Mouse (Mus musculus): ENCODE results near the gene Gab2.

The Gab2 gene

GRCm38 (mm10) chr7:97081242-97081958 lies at the start of gene Gab2:
Gene Gab2, plus strand, starts transcription at chr7:97081586.
- peak; percentile 60 for DNase-seq (ENCODE audit: low read depth)

DNA sequence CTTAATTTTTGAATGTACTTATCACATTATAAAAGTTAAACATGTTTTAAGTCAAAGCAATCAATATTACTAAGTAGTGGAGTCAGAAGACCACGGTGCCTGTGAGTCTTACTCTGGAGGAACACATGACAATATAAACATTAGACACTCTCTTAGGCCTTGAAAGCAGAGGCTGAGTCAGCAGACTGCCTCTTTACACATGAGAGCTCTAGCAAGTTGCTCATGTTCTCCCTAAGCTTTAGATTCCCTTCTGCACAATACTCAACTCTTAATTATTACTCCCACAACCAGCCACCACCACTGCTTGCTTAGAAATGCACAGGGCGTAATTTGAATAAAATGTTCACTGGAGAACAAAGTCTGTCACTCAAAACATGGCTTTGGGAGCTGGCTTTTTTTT lies 49.0 kb upstream of the Gab2 start:
- no peak for DNase-seq (ENCODE audit: low read depth)

- DNase-seq (ENCODE audit: low read depth): no peak
These were observed 41.7 kb upstream of the Gab2 start for GRCm38 (mm10) chr7:97039641-97040040.

DNA sequence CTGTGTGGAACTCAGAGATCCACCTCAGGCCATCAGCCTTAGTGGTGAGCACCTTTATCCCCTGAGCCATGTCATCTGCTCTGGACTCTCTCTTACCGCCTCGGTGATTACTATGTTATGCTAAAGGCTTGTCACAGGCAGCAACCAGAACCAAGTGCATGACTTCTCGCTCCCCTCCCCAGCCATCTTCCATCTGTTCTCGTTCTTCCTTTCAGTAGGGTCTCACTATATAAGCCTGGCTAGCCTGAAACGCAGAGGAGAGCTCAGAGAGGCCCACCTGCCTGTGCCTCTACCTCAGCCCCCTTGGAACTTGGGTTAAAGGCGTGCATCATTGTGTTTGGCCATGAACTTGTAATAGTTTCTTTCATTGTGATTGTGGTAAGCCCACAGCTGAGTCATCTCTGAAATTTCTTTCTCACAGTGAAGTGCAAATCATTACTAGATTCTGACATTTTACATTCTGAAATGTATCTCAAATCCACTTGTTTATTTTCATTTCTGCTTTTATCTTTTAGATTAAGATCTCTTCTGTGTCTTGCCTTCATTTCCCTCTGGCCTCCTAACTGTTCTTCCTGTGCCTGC lies 39.4 kb upstream of the Gab2 start:
- DNase-seq (ENCODE audit: low read depth): peak; percentile 60

DNA sequence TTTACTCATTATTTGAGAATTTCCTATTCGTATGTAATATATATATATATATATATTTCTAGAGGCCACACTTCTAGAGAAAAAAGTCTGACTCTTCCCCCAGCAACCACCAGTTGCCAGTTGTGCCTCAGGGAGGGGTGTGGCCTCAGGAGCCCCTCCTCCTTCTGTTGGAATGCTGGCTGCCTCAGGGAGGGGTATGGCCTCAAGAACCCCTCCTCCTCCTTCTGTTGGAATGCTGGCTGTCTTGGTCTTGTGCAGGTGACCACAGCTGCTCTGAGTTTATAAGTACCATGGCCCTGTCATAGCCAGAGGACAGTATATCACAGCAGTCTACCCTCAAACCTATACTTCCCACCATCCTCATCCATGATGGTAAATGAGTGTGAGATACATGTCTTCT lies 38.4 kb upstream of the Gab2 start:
- DNase-seq (ENCODE audit: low read depth): no peak

DNA sequence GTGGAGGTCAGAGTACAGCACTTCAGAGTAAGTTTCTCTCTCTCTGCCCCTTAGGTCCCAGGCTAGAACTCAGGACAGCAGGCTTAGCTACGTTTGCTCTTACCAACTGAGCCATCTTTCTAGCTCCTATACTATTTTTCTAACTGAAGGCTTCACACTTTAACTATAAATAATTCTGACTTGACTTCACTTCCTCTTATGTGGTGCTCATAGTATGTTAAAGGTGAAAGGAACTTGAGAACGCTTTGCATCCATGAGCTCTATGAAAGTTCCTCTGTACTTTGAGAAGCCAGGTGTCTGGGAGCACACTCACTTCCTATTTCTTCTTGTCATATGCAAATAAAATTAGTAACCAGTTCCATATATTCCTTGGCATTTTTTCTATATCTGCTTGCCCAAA lies 20.4 kb upstream of the Gab2 start:
- no peak for DNase-seq (ENCODE audit: low read depth)

- no peak for DNase-seq (ENCODE audit: low read depth)
These were observed 9.9 kb upstream of the Gab2 start for GRCm38 (mm10) chr7:97071512-97071911.

- no peak for DNase-seq (ENCODE audit: low read depth)
These were observed 9.3 kb upstream of the Gab2 start for GRCm38 (mm10) chr7:97072061-97072460.

GRCm38 (mm10) chr7:97074974-97075373 lies 6.4 kb upstream of the Gab2 start:
- DNase-seq (ENCODE audit: low read depth): no peak

- no peak for DNase-seq (ENCODE audit: low read depth)
These were observed 4.4 kb upstream of the Gab2 start for GRCm38 (mm10) chr7:97076977-97077376.

DNA sequence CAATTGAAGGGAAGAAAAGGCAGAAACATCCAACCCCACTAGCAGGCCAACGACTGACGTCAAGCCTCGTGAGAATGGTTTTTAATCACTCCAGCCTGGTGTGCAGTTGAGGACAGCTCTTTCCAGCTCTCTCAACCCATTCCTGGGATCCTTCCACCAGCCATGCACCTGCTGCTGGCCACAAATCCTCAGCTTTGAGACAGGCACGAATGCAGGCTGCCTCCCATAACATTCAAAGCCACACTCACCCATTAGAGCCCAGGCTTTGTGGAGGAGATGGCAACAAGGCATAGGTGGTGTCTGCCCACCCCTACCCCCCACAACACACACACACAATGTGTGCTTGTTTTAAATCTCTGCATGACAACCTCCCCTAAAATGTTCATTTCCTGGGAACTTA lies 2.7 kb upstream of the Gab2 start:
- no peak for DNase-seq (ENCODE audit: low read depth)

- peak; percentile 49 for DNase-seq (ENCODE audit: low read depth)
These were observed 2.2 kb upstream of the Gab2 start for GRCm38 (mm10) chr7:97079145-97079544.

DNA sequence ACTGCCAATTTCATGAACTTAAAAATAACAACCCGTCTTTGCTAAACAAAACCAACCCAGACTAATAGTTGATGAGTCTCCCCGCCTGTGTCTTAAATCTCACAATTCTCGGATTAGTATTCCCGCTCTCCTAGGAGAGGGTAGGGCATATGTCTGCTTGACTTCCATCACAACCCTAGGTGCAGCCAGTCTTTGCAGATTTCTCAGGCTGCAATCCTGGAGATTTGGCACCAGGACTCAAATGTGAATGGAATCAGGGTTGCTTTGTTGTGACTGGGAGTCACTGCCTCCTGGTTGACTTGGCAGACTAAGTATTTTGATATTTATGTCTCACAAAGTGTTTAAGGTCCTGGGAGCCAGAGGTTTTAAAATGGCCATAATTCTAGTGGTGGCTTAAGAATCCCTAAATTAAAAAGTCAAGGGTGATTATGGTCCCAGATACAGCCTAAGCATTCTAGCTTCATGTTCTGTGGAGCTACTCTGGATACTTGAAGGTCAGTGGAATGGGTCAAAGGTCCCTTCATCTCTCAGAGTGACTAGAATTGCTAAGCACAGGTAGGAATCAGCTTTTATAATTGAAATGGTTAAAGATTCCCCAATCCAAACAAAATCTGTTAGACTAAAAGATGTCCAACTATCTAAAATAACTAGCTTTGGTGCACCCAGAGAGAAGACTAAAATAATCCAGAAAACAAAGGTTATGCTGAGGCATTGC lies 1.6 kb upstream of the Gab2 start:
- no peak for DNase-seq (ENCODE audit: low read depth)

DNA sequence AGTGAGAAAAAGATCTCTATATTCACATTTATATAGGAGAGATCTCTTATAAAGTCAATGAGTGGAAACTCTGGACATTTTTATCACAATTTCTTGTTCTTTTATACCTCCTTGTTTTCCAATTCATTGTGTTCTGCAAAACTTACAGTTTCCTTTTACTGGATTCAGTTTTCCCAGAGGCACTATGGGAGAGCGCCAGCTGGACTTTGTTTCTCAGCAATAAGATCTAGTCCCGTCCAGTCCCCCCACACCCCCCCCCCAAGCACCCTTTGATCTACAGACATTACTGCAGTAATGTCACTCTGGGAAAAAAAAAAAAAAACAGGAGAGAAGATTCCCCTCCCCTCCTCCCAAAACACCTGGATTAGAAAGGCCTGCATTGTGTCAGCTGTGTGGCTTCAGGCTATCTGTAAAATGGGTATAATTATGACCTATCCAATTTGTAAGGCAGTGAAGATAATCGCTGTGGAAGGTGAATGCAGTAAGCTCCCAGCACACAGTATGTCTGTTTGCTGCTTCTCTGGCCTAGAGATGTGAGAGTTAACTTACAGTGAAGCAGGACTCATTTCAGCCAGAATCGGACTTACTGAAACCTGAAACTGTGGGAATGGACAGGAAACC lies 655 bp upstream of the Gab2 start:
- DNase-seq (ENCODE audit: low read depth): no peak

GRCm38 (mm10) chr7:97081959-97082218 lies 503 bp downstream of the Gab2 start:
- no peak for DNase-seq (ENCODE audit: low read depth)

DNA sequence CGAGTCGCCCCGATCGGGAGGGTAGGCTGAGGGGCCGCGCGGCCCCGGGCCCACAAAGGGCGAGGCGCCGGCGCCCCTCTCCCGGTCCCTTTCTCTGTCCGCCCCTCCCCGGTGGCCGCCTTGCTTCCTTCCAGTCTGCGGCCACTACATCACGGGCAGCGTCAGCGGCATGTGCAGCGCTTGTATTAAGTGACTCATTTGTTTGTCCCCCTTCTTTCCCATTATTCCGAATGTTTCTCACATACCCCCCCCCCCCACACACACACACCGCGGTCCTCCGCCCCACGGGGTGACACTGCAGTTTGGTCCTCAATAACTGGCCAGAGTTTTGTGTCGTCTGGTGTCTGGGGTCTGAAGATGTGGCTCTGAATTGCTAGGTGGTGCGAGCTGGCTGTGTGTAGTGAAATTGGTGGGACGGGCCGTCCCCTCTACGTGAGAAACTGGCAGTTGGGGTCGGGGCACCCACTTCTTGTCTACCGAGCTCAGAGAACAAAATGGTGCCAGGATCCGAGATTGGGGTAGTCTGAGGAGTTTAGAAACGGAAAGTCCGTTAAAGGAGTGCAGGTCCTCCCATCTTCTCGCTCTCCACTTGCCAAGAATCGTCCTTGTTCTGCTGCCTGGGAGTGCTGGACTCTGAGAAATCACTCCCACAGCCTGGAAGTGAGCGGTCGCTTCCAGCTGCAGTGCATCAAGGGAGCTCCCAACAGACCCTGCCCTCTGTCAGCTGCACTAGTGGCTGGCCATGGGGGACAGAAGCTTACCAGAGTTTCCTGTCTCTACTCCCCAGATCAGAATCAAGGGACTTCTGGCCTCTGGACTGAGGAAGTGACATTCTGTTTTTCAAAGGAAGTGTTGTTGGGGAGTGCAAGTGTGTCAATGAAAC lies 1.1 kb downstream of the Gab2 start:
- peak; percentile 37 for DNase-seq (ENCODE audit: low read depth)

GRCm38 (mm10) chr7:97083579-97083978 lies 2.2 kb downstream of the Gab2 start:
- DNase-seq (ENCODE audit: low read depth): no peak

DNA sequence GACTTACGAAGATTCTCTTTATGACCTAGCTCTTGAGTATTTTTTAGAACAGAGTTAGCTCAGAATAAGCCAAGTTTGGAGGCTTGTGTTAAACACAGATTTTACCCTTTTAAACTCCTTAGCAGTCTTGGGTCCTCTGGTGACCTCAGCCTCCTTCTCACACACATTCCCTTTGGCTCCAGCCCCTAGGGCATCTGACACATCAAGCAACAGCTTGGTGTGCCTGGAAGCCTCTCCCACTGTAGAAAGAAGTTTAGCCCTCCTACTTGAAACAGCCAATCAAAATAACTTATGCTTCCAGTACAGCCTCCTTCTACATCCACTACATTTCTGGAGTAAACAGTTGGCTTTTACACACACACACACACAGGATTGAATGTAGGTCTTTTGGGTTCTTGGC lies 2.8 kb downstream of the Gab2 start:
- DNase-seq (ENCODE audit: low read depth): no peak

GRCm38 (mm10) chr7:97085291-97085690 lies 3.9 kb downstream of the Gab2 start:
- DNase-seq (ENCODE audit: low read depth): peak; percentile 78

GRCm38 (mm10) chr7:97094241-97094640 lies 12.9 kb downstream of the Gab2 start:
- DNase-seq (ENCODE audit: low read depth): no peak

DNA sequence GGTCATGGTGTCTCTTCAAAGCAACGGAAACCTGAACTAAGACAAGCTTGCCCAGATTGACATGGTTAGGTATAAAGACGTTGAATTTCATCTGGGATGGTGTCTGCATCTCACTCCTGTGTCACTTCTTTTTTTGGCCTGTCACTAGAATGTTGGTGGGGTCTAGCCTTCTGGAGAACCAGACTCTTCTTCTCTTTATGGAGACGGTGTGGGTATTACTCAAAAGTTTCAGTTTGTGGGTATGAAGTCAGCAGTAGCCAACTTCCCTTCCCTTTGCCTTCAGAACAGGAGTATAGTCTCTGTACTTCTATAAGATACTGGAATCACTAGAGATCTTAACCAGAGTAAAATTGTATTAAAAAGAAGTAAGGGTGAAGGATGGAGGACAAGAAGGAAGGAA lies 26.7 kb downstream of the Gab2 start:
- no peak for DNase-seq (ENCODE audit: low read depth)

DNA sequence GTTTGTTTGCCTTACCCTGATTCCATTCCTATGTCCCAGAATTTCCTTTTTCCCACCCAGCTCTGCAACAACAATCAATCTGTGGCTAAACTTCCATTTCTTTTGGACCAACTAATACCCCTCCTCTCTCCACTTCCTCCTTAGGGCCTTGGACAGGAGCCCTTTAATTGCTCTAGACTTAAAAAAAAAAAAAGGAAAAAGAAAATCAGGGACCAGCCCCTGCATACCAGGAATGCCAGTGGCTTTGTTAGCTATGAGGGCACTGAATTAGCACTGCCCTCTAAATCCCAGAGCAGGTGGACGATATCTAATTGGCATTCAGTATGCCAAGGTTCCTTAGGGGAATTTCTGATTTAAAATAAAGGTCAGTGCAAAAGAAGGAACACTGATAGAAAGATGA lies 47.6 kb downstream of the Gab2 start:
- DNase-seq (ENCODE audit: low read depth): no peak

All from induced T-regulatory cell, adult 2 months (primary cell).